Mouse (Mus musculus) cerebellum, adult 2 months (tissue): ENCODE results near the gene Slc4a4.

Experiments
- CTCF ChIP-seq: fragments of 200-500 bp; IDR thresholded peaks from 2 replicates; pipeline ENCODE4 v1.5.1; 2011; ENCODE audit warnings: low read depth, mild to moderate bottlenecking, control low read depth, low read length, moderate library complexity, borderline replicate concordance; ENCODE audit not compliant: insufficient read depth
- POLR2A ChIP-seq: fragments of 200-500 bp; IDR thresholded peaks from 2 replicates; pipeline ENCODE4 v1.6.1; 2011; ENCODE audit warnings: low read length, control low read depth, borderline replicate concordance; ENCODE audit not compliant: insufficient read depth

DNA sequence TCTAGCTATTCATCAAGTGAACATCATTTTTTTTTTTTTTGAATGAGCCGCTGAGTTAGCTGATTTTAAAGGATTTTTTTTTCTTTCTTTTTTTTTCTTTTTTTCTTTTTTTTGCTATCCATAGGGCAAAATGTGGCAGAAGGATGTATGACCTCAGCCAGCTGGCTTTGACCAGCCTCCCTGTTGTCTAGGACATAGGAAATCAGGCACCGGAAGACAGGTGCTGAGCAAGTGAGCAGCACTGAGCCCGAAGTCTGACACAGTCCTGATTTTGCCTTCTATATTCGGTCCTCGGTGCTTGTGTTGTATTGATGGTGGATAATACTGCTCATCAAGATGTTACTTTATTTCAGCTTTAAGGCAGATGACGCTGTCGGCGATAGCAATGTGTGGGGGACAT is 109.6 kb downstream of the Slc4a4 start:
- TF ChIP-seq CTCF (no peak), POLR2A (no peak)
